Mouse (Mus musculus) forebrain, embryonic 10.5 days (tissue): Measurements from ENCODE around the gene Olfr419. TPM values are rescaled to one million over a fixed set of nuclear protein-coding genes. Genes with fewer than 3 reads are reported as not detected.

Source experiments
- DNase-seq: peaks from one replicate; pipeline ENCODE4 v3.0.0-alpha.2; 2017; ENCODE audit warnings: low spot score; ENCODE audit errors: extremely low spot score
- H3K27ac ChIP-seq: fragments of 300-500 bp; sonication (generic); 2 replicates; pipeline ENCODE4 v1.5.1; 2016; ENCODE audit warnings: mild to moderate bottlenecking
- H3K27me3 ChIP-seq: fragments of 300-500 bp; sonication (generic); 2 replicates; pipeline ENCODE4 v1.6.1; 2016; ENCODE audit warnings: mild to moderate bottlenecking; ENCODE audit not compliant: poor library complexity, severe bottlenecking
- H3K36me3 ChIP-seq: fragments of 300-500 bp; sonication (generic); replicated peaks from 2 replicates; pipeline ENCODE4 v1.6.1; 2016; ENCODE audit warnings: mild to moderate bottlenecking, moderate library complexity
- H3K4me1 ChIP-seq: fragments of 300-500 bp; sonication (generic); 2 replicates; pipeline ENCODE4 v1.6.1; 2016
- H3K4me3 ChIP-seq: fragments of 300-500 bp; sonication (generic); 2 replicates; pipeline ENCODE4 v1.5.1; 2016; ENCODE audit warnings: mild to moderate bottlenecking, moderate library complexity
- H3K9me3 ChIP-seq: fragments of 300-500 bp; sonication (generic); 2 replicates; pipeline ENCODE4 v1.6.1; 2016; ENCODE audit warnings: mild to moderate bottlenecking, moderate library complexity
- WGBS: fragments of 180-500 bp; shearing (Covaris S2); methylation state at CpG from one replicate; pipeline ENCODE4 v1.1.7; 2016; 5-methylcytosine and 5-hydroxymethylcytosine counted together
- polyA plus RNA-seq: library from polyadenylated mRNA; unstranded; fragments of >200 nt; fragmentation: Nextera tagmentation; extraction: Ambion mirVana; gene quantifications from 2 replicates; pipeline ENCODE4 v1.2.1, GENCODE M21; 2016

Gene Olfr419
- not detected in 2 replicates for polyA plus RNA-seq

DNA sequence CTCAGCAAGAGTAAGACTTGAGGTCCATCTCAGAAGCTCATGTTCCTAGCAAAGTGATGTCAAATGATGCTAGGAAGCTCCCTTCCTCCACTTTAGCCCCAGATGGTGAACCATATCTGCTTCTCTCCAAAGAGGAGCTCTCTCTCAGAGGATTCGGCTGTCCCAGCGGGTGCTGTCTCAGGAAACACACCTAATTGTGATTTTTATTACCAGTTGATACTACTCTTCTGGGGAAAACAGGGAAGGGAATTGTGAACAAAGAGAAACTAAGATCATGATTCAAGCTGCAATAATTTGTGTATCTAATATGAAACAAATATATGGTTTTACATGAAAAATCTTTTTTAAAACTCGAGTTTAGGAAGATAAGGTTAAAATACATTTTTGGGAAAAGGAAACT, at the start of gene Olfr419:
TSS of gene Olfr419 (minus strand) at position 101 of the 400 bp plus-strand sequence.
- no peaks in the 10 kb centered on the region for H3K9me3 ChIP-seq
- WGBS, result 84% methylated on average over 3 of the region's 3 CpGs
- no peaks in the 10 kb centered on the region for H3K36me3 ChIP-seq
- H3K4me1 ChIP-seq, result no peaks in the 10 kb centered on the region
- no peak for DNase-seq
- H3K4me3 ChIP-seq, result no peak within 1 kb of the TSS
- H3K27me3 ChIP-seq, result no peaks in the 10 kb centered on the region
- H3K27ac ChIP-seq, result no peak within 1 kb of the TSS

DNA sequence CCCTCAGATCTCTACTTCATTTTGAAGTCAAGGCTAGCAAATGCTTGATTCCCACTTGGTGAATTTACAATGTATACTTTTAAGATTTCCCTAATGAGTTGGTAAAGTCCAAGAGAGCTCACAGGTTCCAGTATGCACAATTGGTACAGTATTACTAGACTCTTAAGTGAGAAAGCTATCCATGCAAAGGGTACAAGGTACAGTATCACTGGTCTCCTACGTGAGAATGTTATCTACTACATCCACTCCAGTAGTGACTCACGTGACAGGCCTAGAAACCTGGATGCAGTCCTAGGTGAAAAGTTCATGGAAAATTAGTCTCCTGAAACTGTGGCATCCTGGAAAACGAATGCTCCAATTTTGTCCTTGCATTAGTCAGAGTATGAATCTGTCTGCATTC, 18.8 kb upstream of the Olfr419 start:
- H3K9me3 ChIP-seq, result no peaks in the 10 kb centered on the region
- no peak overlapping the region for H3K4me3 ChIP-seq
- H3K27ac ChIP-seq, result no peak overlapping the region
- WGBS, result 93% methylated on average over 3 of the region's 3 CpGs
- H3K4me1 ChIP-seq, result no peaks in the 10 kb centered on the region
- H3K27me3 ChIP-seq, result no peaks in the 10 kb centered on the region
- no peaks in the 10 kb centered on the region for H3K36me3 ChIP-seq
- no peak for DNase-seq

- H3K27ac ChIP-seq, result no peak overlapping the region
- 83% methylated on average over 4 of the region's 4 CpGs for WGBS
- H3K27me3 ChIP-seq, result no peaks in the 10 kb centered on the region
- no peak for DNase-seq
- no peaks in the 10 kb centered on the region for H3K36me3 ChIP-seq
- H3K9me3 ChIP-seq, result no peaks in the 10 kb centered on the region
- no peak overlapping the region for H3K4me3 ChIP-seq
- H3K4me1 ChIP-seq, result no peaks in the 10 kb centered on the region
Measured at GRCm38 (mm10) chr1:174269162-174269561, 17.3 kb upstream of the Olfr419 start.

GRCm38 (mm10) chr1:174267816-174268215, 16.0 kb upstream of the Olfr419 start:
- no peaks in the 10 kb centered on the region for H3K36me3 ChIP-seq
- DNase-seq, result no peak
- no peaks in the 10 kb centered on the region for H3K9me3 ChIP-seq
- 93% methylated on average over 4 of the region's 4 CpGs for WGBS
- H3K4me3 ChIP-seq, result no peak overlapping the region
- H3K27me3 ChIP-seq, result no peaks in the 10 kb centered on the region
- H3K4me1 ChIP-seq, result no peaks in the 10 kb centered on the region
- H3K27ac ChIP-seq, result no peak overlapping the region

DNA sequence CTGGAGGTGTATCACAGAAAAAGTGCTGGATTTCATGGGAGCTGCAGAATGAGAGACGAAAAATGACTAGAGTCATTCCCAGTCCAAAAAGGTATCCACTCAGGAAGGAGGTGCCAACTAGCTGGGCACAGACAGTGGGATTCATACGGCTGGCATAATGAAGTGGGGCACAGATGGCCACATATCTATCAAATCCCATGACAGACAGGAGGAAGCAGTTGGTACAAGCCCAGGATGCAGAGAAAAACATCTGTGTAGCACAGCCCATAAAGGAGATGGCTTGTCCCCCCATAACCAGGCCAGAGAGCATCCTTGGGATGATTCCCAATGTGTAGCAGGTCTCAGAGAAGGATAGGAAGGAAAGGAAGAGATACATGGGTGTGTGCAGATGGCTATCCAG, 1.5 kb downstream of the Olfr419 start:
- Histone ChIP-seq H3K27me3 (no peaks in the 10 kb centered on the region), H3K9me3 (no peaks in the 10 kb centered on the region), H3K4me1 (no peaks in the 10 kb centered on the region), H3K4me3 (no peak overlapping the region), H3K27ac (no peak overlapping the region), H3K36me3 (no peaks in the 10 kb centered on the region)
- DNase-seq, result no peak
- 92% methylated on average over 2 of the region's 2 CpGs for WGBS

DNA sequence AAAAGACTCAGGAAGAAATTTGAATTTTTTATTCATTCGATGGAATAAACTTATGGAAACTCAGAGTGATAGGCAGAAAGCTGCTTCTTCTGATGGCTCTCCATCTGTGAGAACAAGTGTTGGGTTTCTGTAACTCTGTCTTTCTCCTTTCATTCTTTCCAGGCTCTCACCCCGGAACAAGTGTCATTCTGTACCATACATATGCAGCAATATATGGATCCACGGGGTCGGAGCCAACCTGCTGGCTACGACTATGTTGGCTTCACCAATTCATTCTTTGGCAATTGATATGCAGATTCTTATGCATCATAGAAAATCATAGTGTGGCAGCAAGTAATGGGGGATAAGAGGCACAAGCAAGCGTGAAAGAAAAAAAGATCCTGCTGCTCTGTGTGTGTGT, 4.7 kb downstream of the Olfr419 start:
- Histone ChIP-seq H3K9me3 (no peaks in the 10 kb centered on the region), H3K27ac (no peak overlapping the region), H3K36me3 (no peaks in the 10 kb centered on the region), H3K27me3 (no peaks in the 10 kb centered on the region), H3K4me1 (no peaks in the 10 kb centered on the region), H3K4me3 (no peak overlapping the region)
- 87% methylated on average over 6 of the region's 6 CpGs for WGBS
- no peak for DNase-seq

GRCm38 (mm10) chr1:174246080-174246479, 5.8 kb downstream of the Olfr419 start:
- 90% methylated on average over 1 of the region's 1 CpGs for WGBS
- H3K36me3 ChIP-seq, result no peaks in the 10 kb centered on the region

DNA sequence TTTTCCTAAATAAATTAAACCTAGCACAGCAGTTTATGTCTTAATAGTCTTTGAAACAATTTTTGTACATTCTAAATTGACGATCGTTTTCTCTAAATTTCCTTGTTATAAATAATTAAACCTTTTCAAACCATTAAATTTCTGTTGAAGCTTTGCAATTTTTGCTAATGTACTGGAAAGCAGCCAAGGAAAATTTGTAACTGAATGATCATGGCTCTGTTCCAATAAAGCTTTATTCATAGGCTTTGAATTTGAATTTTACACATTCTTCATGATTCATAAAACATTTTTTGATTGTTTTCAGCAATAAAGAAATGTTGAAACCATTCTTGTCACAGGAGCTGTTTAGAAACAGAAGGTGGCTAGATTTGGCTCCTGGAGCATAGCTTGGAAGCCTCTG, 7.2 kb downstream of the Olfr419 start:
- no peaks in the 10 kb centered on the region for H3K4me1 ChIP-seq
- H3K27ac ChIP-seq, result no peak overlapping the region
- H3K4me3 ChIP-seq, result no peak overlapping the region
- DNase-seq, result no peak
- WGBS, result 92% methylated on average over 2 of the region's 2 CpGs
- no peaks in the 10 kb centered on the region for H3K27me3 ChIP-seq
- no peaks in the 10 kb centered on the region for H3K9me3 ChIP-seq
- H3K36me3 ChIP-seq, result no peaks in the 10 kb centered on the region

More at GRCm38 (mm10) chr1:174246080-174246479, 5.8 kb downstream of the Olfr419 start:
- Histone ChIP-seq H3K9me3 (no peaks in the 10 kb centered on the region), H3K27me3 (no peaks in the 10 kb centered on the region), H3K27ac (no peak overlapping the region), H3K4me1 (no peaks in the 10 kb centered on the region), H3K4me3 (no peak overlapping the region)
- no peak for DNase-seq

DNA sequence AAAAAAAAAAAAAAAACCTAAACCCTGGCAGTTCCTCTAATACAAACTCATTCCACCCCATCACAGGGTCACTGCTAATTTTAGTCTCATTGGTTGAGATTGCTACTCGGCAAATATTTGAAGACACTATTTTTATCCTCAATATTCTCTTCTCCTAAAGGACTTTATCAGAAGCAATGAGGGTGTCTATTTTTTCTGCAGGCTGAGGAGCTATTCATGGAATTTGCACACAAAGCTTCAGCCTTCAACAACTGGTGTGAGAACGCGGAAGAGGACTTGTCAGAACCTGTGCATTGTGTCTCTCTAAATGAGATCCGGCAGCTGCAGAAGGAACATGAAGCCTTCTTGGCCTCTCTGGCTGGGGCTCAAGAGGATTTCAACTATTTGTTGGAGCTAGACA, 11.9 kb downstream of the Olfr419 start:
- Histone ChIP-seq H3K36me3 (no peaks in the 10 kb centered on the region), H3K4me1 (no peaks in the 10 kb centered on the region), H3K9me3 (no peaks in the 10 kb centered on the region), H3K27me3 (no peaks in the 10 kb centered on the region), H3K4me3 (no peak overlapping the region), H3K27ac (no peak overlapping the region)
- WGBS, result 91% methylated on average over 4 of the region's 4 CpGs
- DNase-seq, result no peak

DNA sequence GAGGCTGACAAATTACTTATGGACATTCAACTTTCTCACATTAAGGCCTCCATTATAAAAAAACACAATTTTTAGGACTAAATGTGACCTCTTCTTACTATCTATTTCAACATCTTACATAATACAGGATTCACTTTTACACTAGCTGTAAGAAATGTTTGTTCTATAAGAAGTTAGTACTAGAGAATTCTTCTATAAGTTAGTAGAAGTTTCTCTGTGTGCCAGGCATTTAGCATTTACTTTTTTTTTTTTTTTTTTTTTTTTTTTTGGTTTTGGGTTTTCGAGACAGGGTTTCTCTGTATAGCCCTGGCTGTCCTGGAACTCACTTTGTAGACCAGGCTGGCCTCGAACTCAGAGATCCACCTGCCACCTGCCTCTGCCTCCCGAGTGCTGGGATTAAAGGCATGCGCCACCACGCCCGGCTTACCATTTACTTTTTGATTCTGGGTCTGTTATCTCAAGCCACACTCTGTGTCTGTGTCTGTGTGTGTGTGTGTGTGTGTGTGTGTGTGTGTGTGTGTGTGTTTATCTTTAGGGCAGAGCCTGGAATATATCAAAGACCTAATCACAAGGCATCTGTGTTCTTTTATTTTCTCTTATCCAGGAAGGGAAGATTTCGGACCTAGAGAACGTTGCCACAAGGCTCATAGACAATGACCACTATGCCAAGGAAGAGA, 35.2 kb downstream of the Olfr419 start:
- no peaks in the 10 kb centered on the region for H3K4me1 ChIP-seq
- H3K4me3 ChIP-seq, result no peak overlapping the region
- WGBS, result 92% methylated on average over 8 of the region's 8 CpGs
- no peaks in the 10 kb centered on the region for H3K9me3 ChIP-seq
- DNase-seq, result no peak
- no peaks in the 10 kb centered on the region for H3K27me3 ChIP-seq
- H3K27ac ChIP-seq, result no peak overlapping the region
- no peaks in the 10 kb centered on the region for H3K36me3 ChIP-seq

DNA sequence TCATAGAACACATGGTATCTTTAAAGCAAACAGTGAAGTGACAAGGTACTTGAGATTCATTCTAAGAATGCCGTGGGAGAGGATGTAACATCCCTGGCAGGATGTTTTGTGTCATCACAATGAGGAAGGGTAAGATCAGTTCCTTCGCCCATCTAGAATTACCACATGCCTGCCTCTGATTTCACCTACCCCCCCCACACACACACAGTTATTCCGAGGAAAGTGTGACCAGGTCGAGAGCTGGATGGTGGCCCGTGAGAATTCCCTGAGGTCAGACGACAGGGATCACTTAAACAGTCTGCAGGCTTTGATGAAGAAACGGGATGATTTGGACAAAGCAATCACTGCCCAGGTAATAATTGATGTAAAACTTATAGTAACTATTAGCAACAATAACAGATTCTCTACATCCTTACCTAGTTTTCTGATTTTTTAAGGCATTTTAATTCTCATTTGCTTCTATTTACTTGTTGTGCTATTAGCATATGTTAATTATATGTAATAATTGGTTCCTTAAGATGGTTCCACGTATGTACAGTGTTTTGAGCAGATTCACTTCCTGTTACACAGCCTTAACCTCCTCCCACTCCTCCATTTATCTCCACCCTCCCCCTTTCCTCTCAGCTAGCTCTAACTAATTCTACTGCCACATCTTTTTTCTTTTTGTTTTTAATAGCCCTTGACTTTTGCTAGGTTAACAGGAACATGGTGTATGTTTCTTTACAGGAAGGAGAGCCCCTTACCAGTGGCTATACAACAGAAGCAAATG, 36.4 kb downstream of the Olfr419 start:
- Histone ChIP-seq H3K9me3 (no peaks in the 10 kb centered on the region), H3K27ac (no peak overlapping the region), H3K27me3 (no peaks in the 10 kb centered on the region), H3K4me1 (no peaks in the 10 kb centered on the region), H3K4me3 (no peak overlapping the region), H3K36me3 (no peaks in the 10 kb centered on the region)
- 82% methylated on average over 8 of the region's 8 CpGs for WGBS
- no peak for DNase-seq

- H3K27me3 ChIP-seq, result no peaks in the 10 kb centered on the region
- no peaks in the 10 kb centered on the region for H3K9me3 ChIP-seq
- no peaks in the 10 kb centered on the region for H3K36me3 ChIP-seq
- no peak overlapping the region for H3K27ac ChIP-seq
- H3K4me1 ChIP-seq, result no peaks in the 10 kb centered on the region
- no peak for DNase-seq
- whole genome bisulfite sequencing, result 93% methylated on average over 5 of the region's 5 CpGs
- H3K4me3 ChIP-seq, result no peak overlapping the region
Measured at GRCm38 (mm10) chr1:174212286-174212685, 39.6 kb downstream of the Olfr419 start.

DNA sequence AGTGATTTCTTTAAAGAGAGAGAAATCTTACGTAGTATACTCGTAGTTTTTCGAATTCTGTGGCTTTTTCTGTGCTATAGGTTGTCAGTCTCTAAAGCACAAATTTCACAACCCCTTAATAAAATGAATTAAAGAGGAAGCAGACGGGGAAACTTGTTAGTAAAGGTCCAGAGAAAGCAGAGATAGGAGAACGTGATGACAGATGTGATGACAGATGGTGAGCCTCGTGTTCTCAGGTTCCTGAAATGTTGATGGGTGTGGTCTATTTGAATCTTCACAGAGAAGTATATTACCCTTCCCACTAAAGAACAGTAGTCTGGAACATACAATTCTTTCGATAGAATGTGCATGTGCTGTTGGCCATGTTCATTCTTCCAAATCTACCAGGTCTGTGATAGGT, 47.2 kb downstream of the Olfr419 start:
- 85% methylated on average over 7 of the region's 7 CpGs for WGBS
- no peak overlapping the region for H3K4me3 ChIP-seq
- DNase-seq, result no peak
- no peaks in the 10 kb centered on the region for H3K4me1 ChIP-seq
- no peaks in the 10 kb centered on the region for H3K36me3 ChIP-seq
- no peaks in the 10 kb centered on the region for H3K9me3 ChIP-seq
- H3K27me3 ChIP-seq, result no peaks in the 10 kb centered on the region
- H3K27ac ChIP-seq, result no peak overlapping the region
